Mouse (Mus musculus) macrophage (primary cell): ENCODE results near the gene Akr1c12. TPM values are rescaled to one million over a fixed set of nuclear protein-coding genes. Genes with fewer than 3 reads are reported as not detected.
"Not testable (repeated sequence)": the region's sequence is repeated elsewhere in the genome, so short reads cannot be mapped to it uniquely, and the experiment has no call there.

Source experiments
- H3K27ac ChIP-seq: fragments of 350-480 bp; formaldehyde crosslinking; 2 replicates; pipeline ENCODE4 v1.9.0; 2021
- H3K36me3 ChIP-seq: fragments of 350-480 bp; formaldehyde crosslinking; 2 replicates; pipeline ENCODE4 v1.9.0; 2021; ENCODE audit errors: inconsistent target
- H3K4me3 ChIP-seq: fragments of 350-480 bp; formaldehyde crosslinking; 2 replicates; pipeline ENCODE4 v1.9.0; 2021; ENCODE audit errors: inconsistent target
- H3K79me2 ChIP-seq: fragments of 350-480 bp; formaldehyde crosslinking; 2 replicates; pipeline ENCODE4 v1.9.0; 2021; ENCODE audit errors: inconsistent target
- WGBS: methylation state at CpG from one replicate; pipeline ENCODE4 v1.1.7; 2026; ENCODE audit warnings: inconsistent platforms; ENCODE audit not compliant: missing documents; 5-methylcytosine and 5-hydroxymethylcytosine counted together
- polyA plus RNA-seq: library from polyadenylated mRNA; stranded (reverse); fragments of 250-400 nt; gene quantifications from 3 replicates; pipeline ENCODE4 v1.2.4, GENCODE M21; 2018; ENCODE audit warnings: inconsistent platforms
- total RNA-seq, 78 experiments: library from RNA; depleted of rRNA; stranded (reverse); fragments of 250-400 nt; gene quantifications; 1 replicate in 9 of 78; 2 replicates in 24 of 78; 3 replicates in 43 of 78; 4 replicates in 2 of 78; pipeline ENCODE4 v1.2.4; 2018; ENCODE audit warnings: inconsistent platforms in 56 of 78

Akr1c12 gene
- 10 to 100 TPM in 17 of 26 experiments, 1 to 10 TPM in 9; 1.6 to 21.1 (median 13.2) TPM for total RNA-seq (2018; cell fraction: chromatin; rRNA removed)
- total RNA-seq (2018; cell fraction: cytosol; rRNA removed): 10 to 100 TPM in 9 of 26 experiments, 1 to 10 TPM in 17; 5.6 to 16.3 (median 8.9) TPM
- total RNA-seq (2018; cell fraction: nucleus; rRNA removed): 10 to 100 TPM in 4 of 26 experiments, 1 to 10 TPM in 21, under 1 TPM in 1; 0.96 to 13.8 (median 7.1) TPM
- polyA plus RNA-seq: 3.7 to 12.6 TPM (median 6.8 TPM) in 3 replicates

GRCm38 (mm10) chr13:4279284-4279683 is at the start of gene Akr1c12:
Gene Akr1c12, minus strand, starts transcription at chr13:4279433.
- WGBS: 43% methylated on average over 4 of the region's 4 CpGs
- H3K79me2 ChIP-seq: no peaks in the 10 kb centered on the region
- H3K27ac ChIP-seq: no peak within 1 kb of the TSS
- H3K4me3 ChIP-seq: no peak within 1 kb of the TSS
- no peaks in the 10 kb centered on the region for H3K36me3 ChIP-seq

DNA sequence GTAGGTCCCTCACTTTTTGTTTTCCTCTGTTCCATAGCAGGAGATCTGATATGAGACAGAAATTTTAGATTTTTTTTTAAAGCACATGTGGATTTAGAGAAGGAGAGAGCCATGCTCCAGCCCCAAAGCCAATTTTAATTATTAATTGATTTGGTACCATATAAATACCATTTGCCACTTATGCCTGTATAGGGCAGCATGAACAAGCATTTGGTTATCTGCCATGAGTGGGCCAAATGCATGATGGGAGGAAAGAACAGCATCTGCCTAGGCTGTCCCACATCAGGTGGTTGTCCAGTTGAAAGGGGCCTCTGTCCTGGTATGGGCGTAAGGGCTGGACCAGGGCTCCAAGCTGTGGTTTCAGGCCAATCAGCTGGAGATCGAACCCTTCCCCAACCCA is 39.5 kb upstream of the Akr1c12 start:
- no peak overlapping the region for H3K4me3 ChIP-seq
- 88% methylated on average over 2 of the region's 2 CpGs for WGBS
- no peak overlapping the region for H3K27ac ChIP-seq

DNA sequence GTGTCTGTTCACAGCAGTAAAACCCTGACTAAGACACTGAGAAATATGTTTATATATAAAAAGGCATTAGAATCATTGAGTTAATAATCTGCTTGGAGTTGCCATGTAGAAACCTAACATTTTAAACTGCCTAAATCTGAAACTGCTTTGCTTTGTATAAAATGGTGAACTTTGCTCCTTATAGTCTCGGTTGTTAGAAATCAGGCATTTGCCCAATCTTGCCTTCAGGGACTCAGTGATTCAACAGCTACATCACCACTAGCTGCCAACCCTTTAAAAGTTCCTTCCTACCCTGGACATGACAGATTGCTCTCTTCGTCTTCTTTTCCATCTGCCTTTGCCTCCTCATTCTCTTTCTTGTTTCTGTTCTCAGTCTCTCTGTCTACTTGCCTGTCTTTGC is 34.7 kb upstream of the Akr1c12 start:
- Histone ChIP-seq H3K27ac (no peak overlapping the region), H3K4me3 (no peak overlapping the region), H3K36me3 (no peaks in the 10 kb centered on the region), H3K79me2 (no peaks in the 10 kb centered on the region)
- 86% methylated on average over 2 of the region's 2 CpGs for WGBS

More for the DNA sequence above, 39.5 kb upstream of the Akr1c12 start:
- Histone ChIP-seq H3K79me2 (no peaks in the 10 kb centered on the region), H3K36me3 (no peaks in the 10 kb centered on the region)

DNA sequence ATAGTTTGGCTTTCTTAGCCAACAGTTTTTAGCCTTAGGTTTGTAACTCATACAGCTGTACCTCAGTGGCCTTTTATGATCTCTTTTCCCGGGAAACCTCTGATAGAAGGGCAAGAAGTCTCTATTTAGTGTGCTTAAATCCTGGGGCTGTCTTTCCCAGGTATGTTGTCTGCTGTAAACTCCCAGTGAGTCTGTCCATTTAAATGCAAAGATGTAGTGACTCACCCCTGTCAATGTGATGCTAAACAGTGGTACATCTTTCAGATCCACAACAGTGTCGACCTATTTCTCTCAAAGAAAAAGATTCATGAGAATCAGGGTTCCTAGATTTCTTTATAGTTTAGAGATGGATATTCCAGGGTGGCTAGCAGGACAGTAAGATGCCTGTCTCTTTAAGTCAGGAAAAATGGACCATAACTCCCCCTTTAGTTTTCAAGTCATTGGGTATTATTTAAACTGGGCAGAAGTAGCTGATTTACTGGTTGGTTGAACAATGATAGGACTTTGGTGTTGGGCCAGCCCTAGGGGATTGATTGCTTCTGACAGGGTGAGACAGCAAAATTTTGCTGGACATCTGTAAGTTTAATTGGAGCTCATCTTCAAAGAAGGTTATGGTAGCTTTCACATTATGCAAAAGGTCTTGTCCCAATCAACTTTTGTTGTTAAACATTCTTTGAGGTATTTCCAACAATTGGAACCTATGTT is 25.8 kb upstream of the Akr1c12 start:
- H3K79me2 ChIP-seq: no peaks in the 10 kb centered on the region
- H3K36me3 ChIP-seq: no peaks in the 10 kb centered on the region
- H3K27ac ChIP-seq: no peak overlapping the region
- 61% methylated on average over 2 of the region's 2 CpGs for WGBS
- H3K4me3 ChIP-seq: no peak overlapping the region

GRCm38 (mm10) chr13:4296991-4297390 is 17.8 kb upstream of the Akr1c12 start:
- Histone ChIP-seq H3K4me3 (no peak overlapping the region), H3K27ac (no peak overlapping the region), H3K36me3 (no peaks in the 10 kb centered on the region), H3K79me2 (no peaks in the 10 kb centered on the region)
- 75% methylated on average over 2 of the region's 4 CpGs for WGBS

DNA sequence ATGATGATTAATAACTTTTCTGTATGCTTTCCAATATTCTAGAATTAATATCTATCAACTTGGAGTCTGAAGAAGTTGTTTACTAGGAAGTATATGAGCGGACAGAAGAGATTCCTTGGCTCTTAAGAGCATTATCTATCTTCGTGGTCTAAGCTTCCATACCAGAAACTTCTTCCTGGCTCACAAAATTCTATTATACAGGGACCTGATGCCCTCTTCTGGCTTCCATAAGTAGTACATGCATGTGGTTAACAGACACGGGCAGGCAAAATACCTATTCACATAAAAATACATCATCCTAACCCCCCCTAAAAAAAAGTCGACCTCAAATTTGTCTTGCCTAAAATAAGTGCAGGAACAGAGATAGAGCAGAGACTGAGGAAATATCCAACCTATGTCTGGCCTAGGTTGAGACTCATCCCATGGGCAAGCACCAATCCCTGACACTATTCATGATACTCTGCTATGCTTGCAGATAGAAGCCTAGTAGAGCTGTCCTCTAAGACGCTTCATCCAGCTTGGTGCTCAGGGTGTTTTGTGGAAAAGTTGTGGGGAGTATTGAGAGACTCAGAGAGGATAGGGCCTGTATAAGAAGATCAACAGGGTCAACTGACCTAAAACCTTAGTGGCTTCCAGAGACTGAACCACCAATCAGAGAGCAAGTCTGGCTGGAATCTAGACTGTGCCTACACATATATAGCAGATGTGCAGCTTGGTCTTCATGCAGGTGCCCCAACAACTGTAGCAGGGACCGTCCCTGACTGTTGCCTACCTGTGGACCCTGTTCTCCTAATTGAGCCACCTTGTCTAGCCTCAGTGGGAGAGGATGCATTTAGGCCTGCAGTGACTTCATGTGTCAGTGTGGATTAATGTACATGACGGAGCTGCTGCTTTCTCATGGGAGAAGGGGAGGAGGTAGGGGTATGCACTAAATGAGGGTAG is 2.5 kb upstream of the Akr1c12 start:
- Histone ChIP-seq H3K36me3 (no peaks in the 10 kb centered on the region), H3K79me2 (no peaks in the 10 kb centered on the region), H3K4me3 (no peak overlapping the region), H3K27ac (no peak overlapping the region)
- 29% methylated on average over 7 of the region's 7 CpGs for WGBS

DNA sequence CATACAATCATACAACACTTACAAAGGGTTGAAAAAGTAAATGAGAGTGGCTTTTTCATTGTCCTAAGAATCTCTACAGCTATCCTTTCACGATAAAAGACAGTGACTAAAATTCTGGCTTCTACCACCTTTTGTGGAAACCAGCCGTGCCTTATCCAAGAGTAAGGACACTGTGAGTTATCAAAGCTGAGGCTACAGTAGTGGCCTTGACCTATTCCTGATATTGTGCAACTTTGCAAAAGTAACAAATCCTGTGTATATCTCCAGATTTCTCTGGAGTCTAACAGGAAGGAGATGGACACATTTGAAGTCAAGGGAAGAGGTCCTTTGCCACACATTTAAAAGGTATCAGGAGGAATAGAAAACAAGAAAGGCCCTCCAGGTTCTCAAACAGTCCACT is 1.7 kb downstream of the Akr1c12 start:
- WGBS: 100% methylated on average over 2 of the region's 2 CpGs
- Histone ChIP-seq H3K4me3 (no peak overlapping the region), H3K79me2 (no peaks in the 10 kb centered on the region), H3K36me3 (no peaks in the 10 kb centered on the region), H3K27ac (no peak overlapping the region)

GRCm38 (mm10) chr13:4270860-4271259 is 8.4 kb downstream of the Akr1c12 start:
- no peak overlapping the region for H3K4me3 ChIP-seq
- H3K79me2 ChIP-seq: no peaks in the 10 kb centered on the region
- no peaks in the 10 kb centered on the region for H3K36me3 ChIP-seq
- H3K27ac ChIP-seq: no peak overlapping the region

- not testable (repeated sequence) for H3K36me3 ChIP-seq, H3K4me3 ChIP-seq, H3K27ac ChIP-seq, H3K79me2 ChIP-seq
- WGBS: 100% methylated on average over 2 of the region's 2 CpGs
Measured at GRCm38 (mm10) chr13:4265455-4265854, 13.8 kb downstream of the Akr1c12 start.

- Histone ChIP-seq H3K36me3 (no peaks in the 10 kb centered on the region), H3K27ac (no peak overlapping the region), H3K4me3 (no peak overlapping the region), H3K79me2 (no peaks in the 10 kb centered on the region)
- 100% methylated on average over 2 of the region's 2 CpGs for WGBS
Measured at GRCm38 (mm10) chr13:4265047-4265446, 14.2 kb downstream of the Akr1c12 start.

- no peak overlapping the region for H3K4me3 ChIP-seq
- 94% methylated on average over 3 of the region's 3 CpGs for WGBS
- no peaks in the 10 kb centered on the region for H3K79me2 ChIP-seq
- no peak overlapping the region for H3K27ac ChIP-seq
- H3K36me3 ChIP-seq: no peaks in the 10 kb centered on the region
Measured at GRCm38 (mm10) chr13:4264612-4265011, 14.6 kb downstream of the Akr1c12 start.

DNA sequence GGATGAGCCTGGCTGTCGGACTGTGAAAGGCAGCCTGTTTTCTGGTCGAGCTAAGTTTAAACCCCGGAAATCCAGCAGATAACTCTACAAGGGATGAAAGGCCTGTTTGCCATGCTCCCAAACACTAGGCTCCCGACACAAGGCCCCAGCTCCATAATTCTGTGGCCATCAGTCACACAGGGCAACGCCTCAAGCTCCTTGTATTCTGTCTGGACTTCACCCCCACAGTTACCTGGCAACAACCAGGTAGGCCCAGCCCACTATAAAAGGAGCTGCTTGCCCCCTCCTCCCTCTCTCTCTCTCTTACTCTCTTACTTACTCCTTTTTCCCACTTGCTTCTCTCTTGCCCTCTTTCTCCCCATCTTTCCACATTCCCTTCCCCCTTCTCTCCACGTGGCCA is 21.9 kb downstream of the Akr1c12 start:
- 91% methylated on average over 6 of the region's 6 CpGs for WGBS
- no peaks in the 10 kb centered on the region for H3K79me2 ChIP-seq
- no peaks in the 10 kb centered on the region for H3K36me3 ChIP-seq
- H3K27ac ChIP-seq: no peak overlapping the region
- H3K4me3 ChIP-seq: no peak overlapping the region

DNA sequence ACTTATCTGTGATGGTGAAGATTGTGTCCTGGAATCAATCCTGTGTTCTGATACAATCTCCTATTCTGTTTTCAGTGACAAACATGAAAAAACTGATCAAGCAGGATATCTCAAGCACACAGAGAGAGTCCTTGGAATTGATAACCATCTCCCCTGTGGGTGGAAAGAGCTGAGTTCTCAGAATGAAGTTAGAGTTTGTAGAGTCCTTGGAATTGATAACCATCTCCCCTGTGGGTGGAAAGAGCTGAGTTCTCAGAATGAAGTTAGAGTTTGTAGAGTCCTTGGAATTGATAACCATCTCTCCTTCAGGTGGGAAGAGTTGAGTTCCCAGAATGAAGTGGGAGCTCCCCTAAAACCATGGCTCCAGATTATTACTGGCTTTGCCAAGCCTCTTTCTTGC is 22.3 kb downstream of the Akr1c12 start:
- not testable (repeated sequence) for H3K79me2 ChIP-seq, H3K36me3 ChIP-seq

GRCm38 (mm10) chr13:4249347-4249746 is 29.9 kb downstream of the Akr1c12 start:
- Histone ChIP-seq H3K79me2 (no peaks in the 10 kb centered on the region), H3K4me3 (no peak overlapping the region), H3K27ac (no peak overlapping the region), H3K36me3 (no peaks in the 10 kb centered on the region)
- WGBS: 82% methylated on average over 3 of the region's 3 CpGs

More for the DNA sequence above, 22.3 kb downstream of the Akr1c12 start:
- not testable (repeated sequence) for H3K27ac ChIP-seq, H3K4me3 ChIP-seq
